Mouse (Mus musculus) frontal cortex, postnatal 36 days (tissue): ENCODE results near the gene Cldn9.
A peak's percentile ranks its signal among the peaks of the same experiment; 100 is the strongest.

Experiments used
- DNase-seq, 2 experiments: peaks; one replicate each; pipeline ENCODE4 v3.0.0; 2022; ENCODE audit warnings: low spot score in 2 of 2

The Cldn9 gene

DNA sequence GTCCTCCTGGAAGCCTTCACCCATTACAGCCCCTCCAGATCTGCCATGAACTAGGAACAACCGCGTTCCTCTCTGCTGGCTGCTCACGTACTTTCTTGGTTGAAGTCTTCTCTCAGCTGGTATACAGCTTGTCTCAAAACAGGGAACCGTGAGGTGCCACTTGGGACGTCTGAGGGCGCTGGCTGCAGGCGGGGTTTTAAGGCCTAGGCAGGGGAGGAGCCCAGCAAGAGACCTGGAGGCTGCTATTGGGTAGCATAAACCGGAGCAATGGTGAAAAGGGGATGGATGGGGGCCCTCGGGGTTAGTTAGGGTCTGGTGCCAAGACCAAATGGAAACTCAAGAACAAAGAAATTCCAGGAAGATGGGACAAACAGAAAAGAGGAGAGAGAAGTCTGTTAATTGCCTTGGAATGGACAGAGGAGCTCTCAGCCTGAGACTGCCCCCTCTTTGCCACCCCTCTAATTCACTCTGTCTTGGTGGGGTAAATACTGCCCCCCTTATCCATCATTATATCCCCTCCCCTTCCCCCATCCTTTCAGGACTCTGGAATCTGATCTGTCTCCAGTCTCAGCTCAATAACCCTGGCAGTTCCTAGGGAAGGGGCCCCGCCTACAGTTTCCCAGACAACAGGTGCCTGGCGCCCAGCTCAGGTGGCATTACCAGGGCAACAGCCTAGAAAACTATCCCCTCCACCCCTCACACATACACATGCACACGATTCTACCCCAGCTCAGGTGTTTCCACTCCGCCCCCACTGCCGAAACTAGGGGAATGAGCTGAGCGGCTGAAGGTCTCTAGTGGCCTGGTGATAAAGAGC is at the start of gene Cldn9:
TSS of gene Cldn9 (minus strand) at position 171 of the 817 bp plus-strand sequence.
- no peak for DNase-seq

GRCm38 (mm10) chr17:23730441-23730840 is 46.6 kb upstream of the Cldn9 start:
- DNase-seq: no peak

DNA sequence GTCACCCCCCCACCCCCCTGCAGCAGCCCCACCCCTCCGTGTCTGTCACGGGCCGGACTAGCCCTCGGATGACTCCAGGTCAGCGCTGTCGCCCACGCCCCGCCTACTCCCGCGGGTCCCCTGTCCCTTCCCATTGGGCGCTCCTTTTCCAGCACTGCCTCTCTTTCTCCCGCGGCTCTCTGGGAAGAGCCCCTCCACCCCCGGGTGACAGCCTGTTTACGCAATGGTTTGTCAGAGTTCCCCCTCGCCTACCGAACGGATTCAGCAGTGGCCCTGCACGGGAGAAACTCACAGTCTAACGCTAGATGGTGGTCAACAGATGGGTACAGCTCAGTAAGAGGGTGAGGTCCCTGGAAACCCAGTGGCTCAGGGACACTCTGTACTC is 42.9 kb upstream of the Cldn9 start:
- DNase-seq: peak in 1 of 2 experiments; percentile 56

GRCm38 (mm10) chr17:23725999-23726757 is 42.4 kb upstream of the Cldn9 start, which contains the start of gene Pkmyt1:
TSS of gene Pkmyt1 (plus strand) at chr17:23726336.
- peak; percentile 91 to 95 for DNase-seq

DNA sequence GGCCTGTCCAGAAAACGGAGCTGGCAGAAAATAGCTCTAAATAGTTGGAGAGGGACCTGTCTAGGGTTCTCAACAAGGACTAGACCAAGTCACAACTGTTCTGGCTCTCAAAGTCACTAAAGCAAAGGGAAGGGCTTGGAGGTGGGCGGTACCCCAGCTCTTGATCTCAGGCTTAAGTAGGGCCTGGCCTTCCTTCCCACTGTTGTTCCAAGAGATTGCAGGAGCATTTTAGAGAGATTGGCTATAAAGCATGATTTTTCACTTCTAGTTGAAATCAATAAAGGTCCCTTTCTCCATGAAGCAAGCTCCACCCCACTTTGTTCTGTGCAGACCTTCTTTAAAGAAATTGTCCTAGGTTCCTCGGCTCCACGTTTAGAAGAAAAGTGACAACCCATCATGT is 41.7 kb upstream of the Cldn9 start:
- no peak for DNase-seq

- no peak for DNase-seq
Measured at GRCm38 (mm10) chr17:23722376-23723125, 38.7 kb upstream of the Cldn9 start, which contains the start of gene 1520401A03Rik. TSS of gene 1520401A03Rik (minus strand) at chr17:23722783.

DNA sequence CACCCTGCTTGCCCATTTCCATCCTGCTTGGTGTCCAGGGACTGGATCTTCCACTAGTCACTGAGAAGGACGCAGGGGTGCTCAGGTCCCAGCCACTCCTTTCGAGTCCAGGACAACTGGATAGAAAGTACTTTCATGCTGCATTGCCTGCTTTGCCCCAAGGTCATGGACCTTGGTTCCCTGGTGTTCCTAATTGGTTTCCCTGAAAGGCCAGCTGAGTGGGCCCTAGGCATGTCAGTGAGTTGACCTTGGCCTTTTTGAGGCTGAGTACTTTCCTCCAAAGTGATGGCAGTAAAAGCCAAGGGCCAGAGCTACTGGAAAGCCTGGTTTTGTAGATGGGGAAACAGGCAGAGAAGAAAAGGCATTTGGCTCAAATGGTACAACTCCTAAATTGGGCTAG is 38.1 kb upstream of the Cldn9 start:
- DNase-seq: no peak

DNA sequence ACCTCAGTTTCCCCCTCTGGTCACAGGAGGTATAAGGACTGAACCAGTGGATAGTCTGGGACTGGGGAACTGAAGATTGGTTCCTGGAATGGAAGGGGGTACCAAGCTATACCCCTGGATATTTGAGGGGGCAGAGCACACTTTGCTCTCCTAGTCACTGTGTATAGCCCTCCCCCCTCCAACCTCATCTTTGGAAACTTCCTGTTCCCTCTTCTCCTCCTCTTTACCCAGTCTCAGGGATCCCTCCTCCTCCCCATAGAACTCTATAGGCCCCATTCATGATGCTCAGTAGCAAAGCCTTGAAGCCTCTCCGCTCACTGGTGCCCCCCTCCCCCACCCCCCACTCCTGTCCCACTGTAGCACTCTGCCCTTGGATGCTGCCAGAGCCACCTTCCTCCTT is 35.6 kb upstream of the Cldn9 start:
- DNase-seq: no peak

- no peak for DNase-seq
Measured at GRCm38 (mm10) chr17:23717003-23717402, 33.2 kb upstream of the Cldn9 start.

GRCm38 (mm10) chr17:23706212-23706611 is 22.4 kb upstream of the Cldn9 start:
- DNase-seq: peak; percentile 69 to 81

- DNase-seq: no peak
Measured at GRCm38 (mm10) chr17:23705525-23706104, 21.8 kb upstream of the Cldn9 start.

DNA sequence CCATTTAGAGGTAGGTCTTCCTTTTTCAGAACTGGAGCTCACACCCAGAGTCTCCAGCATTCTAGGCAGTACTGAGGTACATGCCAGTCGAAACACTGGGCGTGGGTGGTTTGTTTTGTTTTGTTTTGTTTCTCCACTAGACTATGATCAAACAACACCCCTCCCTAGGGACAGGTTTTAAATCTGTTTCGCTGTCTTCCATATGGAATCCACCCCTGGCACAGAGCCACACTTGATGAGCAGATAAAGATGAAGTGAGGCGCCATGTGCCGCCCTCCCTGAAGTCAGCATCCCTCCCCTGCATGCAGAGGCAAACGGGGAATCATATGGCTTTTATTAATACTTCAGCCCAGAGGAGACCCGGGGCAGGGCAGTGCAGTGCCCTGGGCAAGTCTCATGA is 20.9 kb upstream of the Cldn9 start:
- DNase-seq: peak; percentile 22 to 34

DNA sequence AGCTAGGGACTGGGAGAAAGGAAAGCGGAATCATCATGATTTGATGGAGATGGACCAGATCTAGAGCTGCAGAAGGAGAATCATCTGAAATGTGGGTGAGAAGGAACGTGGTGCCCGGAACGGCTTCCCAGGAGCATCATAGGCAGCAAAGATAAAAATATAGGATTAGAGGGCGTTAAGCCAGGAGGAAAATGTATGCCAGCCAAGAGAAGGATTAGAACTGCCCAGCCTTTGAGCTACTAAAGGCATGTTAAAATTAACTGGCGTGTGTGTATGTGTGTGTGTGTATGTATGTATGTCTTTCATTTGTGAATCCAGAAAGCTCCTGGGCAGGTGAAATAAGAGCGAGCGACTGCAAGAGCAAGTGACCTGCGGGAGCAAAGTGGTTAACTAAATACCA is 19.5 kb upstream of the Cldn9 start:
- DNase-seq: peak in 1 of 2 experiments; percentile 50

DNA sequence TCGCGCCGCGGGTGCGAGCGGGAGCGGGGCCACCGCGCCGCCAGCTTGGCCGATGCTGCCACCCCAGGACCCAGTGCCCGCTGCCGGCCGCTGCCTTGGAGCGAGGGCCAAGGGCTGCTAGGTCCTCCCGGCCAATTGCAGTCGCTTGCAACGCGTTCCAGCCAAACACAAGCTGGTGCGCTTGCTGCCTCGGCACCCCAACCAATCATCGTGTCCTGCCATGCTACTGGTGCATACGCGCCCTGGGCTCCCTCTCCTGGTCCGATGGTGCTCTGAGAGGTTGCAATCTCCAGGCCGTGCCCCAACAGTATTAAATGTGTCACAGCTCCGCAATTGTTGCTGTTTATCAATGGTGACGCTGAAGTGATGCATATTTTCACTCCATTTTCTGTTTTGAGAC is 16.3 kb upstream of the Cldn9 start:
- peak; percentile 87 to 92 for DNase-seq

- peak in 1 of 2 experiments; percentile 21 for DNase-seq
Measured at GRCm38 (mm10) chr17:23699131-23700077, 15.6 kb upstream of the Cldn9 start.

GRCm38 (mm10) chr17:23695801-23696200 is 12.0 kb upstream of the Cldn9 start:
- DNase-seq: no peak

DNA sequence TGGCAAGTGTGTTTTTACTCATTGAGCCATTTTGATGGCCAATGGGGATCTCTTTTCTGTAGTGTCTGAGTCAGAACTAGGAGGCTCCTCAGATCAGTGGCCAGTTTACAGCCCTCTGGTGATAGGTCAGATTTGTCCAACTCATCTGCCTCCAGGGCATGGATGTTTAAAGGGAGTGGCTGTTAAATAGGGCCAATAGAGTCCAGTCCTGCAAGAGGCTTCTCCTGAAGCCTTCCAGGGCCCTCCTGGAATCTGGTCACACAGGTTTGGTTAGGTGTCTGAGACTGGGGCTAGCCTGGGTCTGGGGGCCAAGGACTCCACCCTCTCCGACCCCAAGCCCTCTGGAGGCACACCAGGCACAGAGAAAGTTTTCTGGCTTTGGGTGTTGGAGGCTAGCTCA is 10.7 kb upstream of the Cldn9 start:
- DNase-seq: no peak

- DNase-seq: no peak
Measured at GRCm38 (mm10) chr17:23683226-23683625, 600 bp downstream of the Cldn9 start.

DNA sequence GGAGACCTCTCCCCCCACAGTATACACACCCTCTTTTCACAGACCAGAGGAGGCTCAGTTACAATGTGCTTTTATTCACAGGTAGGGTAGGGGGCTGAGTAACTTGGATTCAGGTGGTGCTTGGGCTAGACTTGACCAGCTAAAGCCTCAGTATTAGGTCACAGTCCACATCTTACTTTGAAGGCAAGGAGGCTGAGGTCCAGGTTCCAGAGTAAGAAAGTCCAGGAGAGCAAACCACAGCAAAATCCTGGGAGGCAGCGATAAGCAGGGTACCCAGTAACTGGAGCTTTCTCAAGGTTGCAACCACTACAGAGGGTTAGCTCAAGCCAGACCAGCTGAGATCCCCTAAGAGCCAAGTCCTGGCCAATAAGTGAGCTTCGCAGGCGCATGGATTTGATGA is 1.3 kb downstream of the Cldn9 start:
- DNase-seq: no peak

DNA sequence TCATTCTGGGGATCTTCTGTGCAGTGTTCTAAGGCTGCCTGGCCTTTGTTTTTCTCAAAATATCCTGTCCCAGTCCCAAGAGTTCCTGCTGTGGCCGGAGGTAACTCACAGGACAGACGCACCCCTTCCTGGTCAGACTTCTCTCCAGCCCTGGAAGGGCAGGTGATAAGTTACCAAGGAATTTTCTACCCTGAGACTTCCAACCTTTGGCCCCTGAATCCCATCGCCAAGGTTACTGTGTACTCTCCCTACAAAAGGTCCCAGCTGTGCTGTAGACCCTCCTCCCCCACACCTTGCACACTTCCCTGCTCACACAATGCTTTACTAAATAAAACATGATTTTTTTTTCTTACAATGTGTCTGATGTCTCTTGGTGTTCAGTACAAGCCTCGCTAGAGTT is 1.7 kb downstream of the Cldn9 start:
- DNase-seq: no peak

GRCm38 (mm10) chr17:23681086-23681485 is 2.7 kb downstream of the Cldn9 start:
- no peak for DNase-seq
